Mouse (Mus musculus) gastrocnemius, adult 2 months (tissue): ENCODE data around the gene Olfr156. TPM values are rescaled to one million over a fixed set of nuclear protein-coding genes. Genes with fewer than 3 reads are reported as not detected.
"Not testable (repeated sequence)": the region's sequence is repeated elsewhere in the genome, so short reads cannot be mapped to it uniquely, and the experiment has no call there.

ENCODE experiments used
- DNase-seq: peaks from one replicate; pipeline ENCODE4 v3.0.0; 2022
- H3K27ac ChIP-seq: fragments of 200-600 bp; 2 replicates; pipeline ENCODE4 v1.8.1; 2022; ENCODE audit warnings: mild to moderate bottlenecking
- H3K4me3 ChIP-seq: fragments of 200-600 bp; 2 replicates; pipeline ENCODE4 v1.8.1; 2022; ENCODE audit warnings: mild to moderate bottlenecking, moderate library complexity
- CTCF ChIP-seq: fragments of 200-600 bp; IDR thresholded peaks from 2 replicates; pipeline ENCODE4 v1.8.1; 2022; ENCODE audit warnings: antibody characterized with exemption, mild to moderate bottlenecking, moderate library complexity
- intact Hi-C: fragments of 180-260 bp; cut with DNase I; formaldehyde crosslinking; loops from one replicate; pipeline ENCODE4 v1.15.1; 2025
- total RNA-seq, 2 experiments: library from RNA; stranded (reverse); gene quantifications; 2 replicates each; pipeline ENCODE4 v1.2.3; 2021

Olfr156 gene
- total RNA-seq, 2 experiments from 2014 or later = not detected

GRCm38 (mm10) chr4:43822896-43823550 lies 672 bp downstream of the Olfr156 start:
- H3K27ac ChIP-seq = no peak overlapping the region
- no peak for TF ChIP-seq CTCF
- intact Hi-C loops = no loop called here
- no peak overlapping the region for H3K4me3 ChIP-seq
- no peak for DNase-seq

GRCm38 (mm10) chr4:43798936-43799335 lies 24.8 kb downstream of the Olfr156 start:
- intact Hi-C loops = no loop called here
- Histone ChIP-seq H3K27ac (no peak overlapping the region), H3K4me3 (no peak overlapping the region)
- no peak for TF ChIP-seq CTCF
- no peak for DNase-seq

- H3K4me3 ChIP-seq, DNase-seq, intact Hi-C loops, H3K27ac ChIP-seq: not testable (repeated sequence)
These were observed 27.9 kb downstream of the Olfr156 start for GRCm38 (mm10) chr4:43795844-43796243.

- TF ChIP-seq CTCF = no peak
- Histone ChIP-seq H3K27ac (no peak overlapping the region), H3K4me3 (no peak overlapping the region)
- intact Hi-C loops = no loop called here
- DNase-seq = no peak
These were observed 28.4 kb downstream of the Olfr156 start for GRCm38 (mm10) chr4:43795296-43795695.

- no peak for DNase-seq
These were observed 51.4 kb downstream of the Olfr156 start for GRCm38 (mm10) chr4:43772304-43772703.

GRCm38 (mm10) chr4:43771626-43772025 lies 52.1 kb downstream of the Olfr156 start:
- no peak overlapping the region for H3K27ac ChIP-seq
- DNase-seq = no peak
- intact Hi-C loops = no loop called here
- no peak overlapping the region for H3K4me3 ChIP-seq
- no peak for TF ChIP-seq CTCF

More at GRCm38 (mm10) chr4:43772304-43772703, 51.4 kb downstream of the Olfr156 start:
- Histone ChIP-seq H3K27ac (no peak overlapping the region), H3K4me3 (no peak overlapping the region)
- intact Hi-C loops = no loop called here
- TF ChIP-seq CTCF = no peak

GRCm38 (mm10) chr4:43770909-43771308 lies 52.8 kb downstream of the Olfr156 start, which contains the start of gene Olfr159:
Olfr159 (minus strand) TSS chr4:43771009.
- no peak for TF ChIP-seq CTCF
- intact Hi-C loops = no loop called here
- DNase-seq = no peak
- no peak within 1 kb of the TSS for H3K27ac ChIP-seq
- no peak within 1 kb of the TSS for H3K4me3 ChIP-seq

Other genes with a start within 250 kb of the Olfr156 start
- gene Rgp1, start 245.2 kb downstream of the Olfr156 start, total RNA-seq = 10 to 100 TPM; 20.0 to 24.3 TPM
- gene Gba2, start 245.0 kb downstream of the Olfr156 start, total RNA-seq = 1 to 10 TPM; 4.8 to 5.5 TPM
- gene Msmp, start 239.4 kb downstream of the Olfr156 start, total RNA-seq = under 1 TPM in 1 of 2 experiments, not detected in 1; 0.45 TPM
- 10 to 100 TPM; 32.4 to 51.4 TPM for gene Npr2, start 192.0 kb downstream of the Olfr156 start, total RNA-seq
- under 1 TPM in 1 of 2 experiments, not detected in 1; 0.31 TPM for gene Spag8, start 170.3 kb downstream of the Olfr156 start, total RNA-seq
- 10 to 100 TPM; 35.8 to 47.9 TPM for gene Hint2, start 167.4 kb downstream of the Olfr156 start, total RNA-seq
- gene Tmem8b, start 154.9 kb downstream of the Olfr156 start, total RNA-seq = 10 to 100 TPM in 1 of 2 experiments, 1 to 10 TPM in 1; 8.4 to 14.9 TPM
- gene Fam221b, start 154.8 kb downstream of the Olfr156 start, total RNA-seq = under 1 TPM; 0.08 to 0.15 TPM
- not detected for gene Olfr70, start 123.1 kb downstream of the Olfr156 start, total RNA-seq
- not detected for gene Olfr71, start 113.6 kb downstream of the Olfr156 start, total RNA-seq
- 1 to 10 TPM; 1.1 to 2.4 TPM for gene Hrct1, start 96.7 kb downstream of the Olfr156 start, total RNA-seq
- 1 to 10 TPM; 1.4 to 2.3 TPM for gene Spaar, start 93.9 kb downstream of the Olfr156 start, total RNA-seq
- not detected for gene Olfr159, start 52.9 kb downstream of the Olfr156 start, total RNA-seq
- not detected for gene Olfr157, start 16.3 kb upstream of the Olfr156 start, total RNA-seq
- not detected for gene Olfr155, start 27.7 kb upstream of the Olfr156 start, total RNA-seq
- 1 to 10 TPM; 1.6 to 3.6 TPM for gene Reck, start 51.6 kb upstream of the Olfr156 start, total RNA-seq
- 1 to 10 TPM; 1.8 to 4.0 TPM for gene Glipr2, start 133.5 kb upstream of the Olfr156 start, total RNA-seq
- gene Ccin, start 159.6 kb upstream of the Olfr156 start, total RNA-seq = not detected
- gene Clta, start 180.6 kb upstream of the Olfr156 start, total RNA-seq = 10 to 100 TPM; 44.5 to 61.3 TPM